Mouse (Mus musculus): ENCODE data around the gene Agtr1a.

Gene Agtr1a

DNA sequence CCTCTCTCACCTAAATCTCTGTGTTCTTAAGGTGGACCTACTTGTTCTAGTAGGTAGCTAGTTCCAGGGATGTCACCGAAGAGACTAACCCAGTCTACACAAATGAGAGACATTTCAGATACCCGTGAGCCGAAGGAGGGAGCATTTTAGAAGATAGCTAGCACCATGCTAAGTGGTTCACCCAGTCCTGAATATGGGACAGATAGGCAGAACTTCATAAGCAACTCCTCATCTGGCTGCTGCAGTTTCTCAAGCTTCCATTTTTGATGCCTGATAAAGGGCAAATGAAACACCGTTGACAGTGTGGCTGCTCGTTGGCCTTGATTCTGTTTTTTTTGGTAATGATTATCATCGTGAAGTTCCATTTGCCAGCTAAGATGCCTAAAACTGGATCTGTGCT, 25.8 kb downstream of the Agtr1a start:
- no peak for DNase-seq (ENCODE audit: low read depth, low spot score)

DNA sequence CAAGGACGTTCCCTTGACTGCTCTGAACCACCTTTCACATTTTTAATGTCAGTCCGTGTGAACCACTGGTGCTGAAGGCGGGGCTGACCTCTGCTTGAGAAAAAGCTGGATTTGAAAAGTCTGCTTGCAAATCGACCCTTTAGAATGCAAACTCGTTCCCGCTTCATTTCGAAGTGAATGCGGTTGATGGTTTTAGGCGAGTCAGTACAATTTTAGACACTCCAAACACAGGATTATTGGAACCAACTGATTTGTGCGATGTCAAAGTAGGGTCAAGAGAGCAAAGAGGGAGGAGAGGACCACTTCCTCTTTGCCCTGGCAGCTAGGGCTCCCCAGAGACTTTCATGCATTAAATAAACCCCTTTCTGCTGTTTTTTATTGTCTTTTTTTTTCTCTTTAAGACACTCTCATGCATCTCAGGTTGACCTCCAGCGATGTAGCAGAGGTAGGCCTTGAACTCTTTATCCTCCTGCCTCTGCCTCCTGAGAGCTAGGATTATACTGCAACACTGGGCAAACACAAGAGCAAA, 27.9 kb downstream of the Agtr1a start:
- peak; percentile 15 for DNase-seq (ENCODE audit: low read depth, low spot score)

DNA sequence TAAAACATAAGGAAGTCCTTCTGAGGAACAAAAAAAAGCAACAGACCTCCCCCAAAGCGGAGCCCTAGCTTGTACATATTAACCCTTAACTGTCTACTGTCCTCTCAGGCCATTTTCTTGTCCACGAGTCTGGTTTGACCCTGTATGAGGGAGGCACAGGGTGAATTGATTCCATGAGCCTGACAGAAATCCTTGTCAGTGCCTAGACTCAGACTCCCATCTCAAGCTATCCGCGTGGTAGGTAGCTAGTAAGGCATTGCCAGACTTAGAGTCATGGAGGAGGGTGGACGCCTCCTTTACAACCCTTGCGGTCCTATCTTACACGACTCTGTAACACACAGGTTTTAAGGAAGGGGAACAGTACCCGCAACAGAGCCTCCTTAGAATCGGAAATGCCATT, 28.5 kb downstream of the Agtr1a start:
- DNase-seq (ENCODE audit: low read depth, low spot score) = no peak

DNA sequence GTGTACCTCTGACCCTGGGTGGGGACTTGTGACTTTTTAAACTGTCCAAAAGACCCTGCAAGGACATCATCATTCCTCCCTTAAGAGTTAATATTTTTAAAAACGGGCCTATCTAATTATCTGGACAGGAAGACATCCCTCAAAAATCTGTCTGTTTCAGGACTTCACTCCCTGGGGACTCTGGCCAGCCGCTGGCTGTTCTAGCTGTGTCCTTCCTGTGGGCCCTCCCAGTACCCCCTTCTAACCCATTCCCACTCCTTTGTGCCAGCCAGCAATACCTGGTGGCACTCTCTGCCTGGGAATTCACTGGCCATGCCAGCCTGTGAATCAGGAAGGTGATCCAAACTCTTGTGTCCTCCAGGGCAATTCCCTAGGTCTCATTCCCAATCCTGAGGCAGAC, 29.1 kb downstream of the Agtr1a start:
- no peak for DNase-seq (ENCODE audit: low read depth, low spot score)

DNA sequence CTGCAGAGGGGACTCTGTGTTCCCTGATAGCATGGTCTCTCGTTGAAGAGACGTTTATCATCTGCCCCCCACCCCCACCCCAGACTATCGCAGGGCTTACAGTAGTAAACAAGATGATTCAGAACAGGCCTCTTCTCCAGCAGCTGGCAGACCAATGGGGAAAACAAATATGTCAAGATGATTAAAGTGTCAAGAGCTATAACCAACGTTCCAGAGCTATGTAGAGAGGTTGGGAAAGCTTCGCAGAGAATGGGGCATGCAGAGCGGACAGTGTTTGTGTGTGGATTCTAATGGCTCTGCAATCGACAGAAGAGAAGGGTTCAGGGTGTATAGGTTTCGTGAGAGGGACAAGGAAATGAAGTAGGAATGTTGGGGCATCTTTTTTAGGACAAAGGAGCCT, 31.9 kb downstream of the Agtr1a start:
- DNase-seq (ENCODE audit: low read depth, low spot score) = no peak

DNA sequence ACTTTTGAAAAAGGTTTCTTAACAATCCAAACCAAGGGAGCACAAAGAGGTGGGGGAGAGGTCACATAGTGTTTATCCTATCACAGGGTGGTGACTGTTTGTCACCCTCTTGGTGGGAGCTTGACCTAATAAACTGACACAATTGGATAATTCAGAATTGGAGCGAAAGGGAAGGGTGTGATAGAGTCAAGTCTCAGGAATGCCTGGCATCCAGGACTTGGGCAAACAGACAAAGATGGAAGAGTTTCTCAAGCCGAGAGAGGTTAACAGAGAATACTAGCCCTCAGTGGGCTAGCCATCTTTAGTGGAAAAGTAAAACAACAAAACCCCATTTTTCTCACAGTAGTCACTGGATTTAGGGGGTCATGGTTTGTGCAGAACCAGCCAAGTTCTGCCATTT, 32.5 kb downstream of the Agtr1a start:
- DNase-seq (ENCODE audit: low read depth, low spot score) = no peak

DNA sequence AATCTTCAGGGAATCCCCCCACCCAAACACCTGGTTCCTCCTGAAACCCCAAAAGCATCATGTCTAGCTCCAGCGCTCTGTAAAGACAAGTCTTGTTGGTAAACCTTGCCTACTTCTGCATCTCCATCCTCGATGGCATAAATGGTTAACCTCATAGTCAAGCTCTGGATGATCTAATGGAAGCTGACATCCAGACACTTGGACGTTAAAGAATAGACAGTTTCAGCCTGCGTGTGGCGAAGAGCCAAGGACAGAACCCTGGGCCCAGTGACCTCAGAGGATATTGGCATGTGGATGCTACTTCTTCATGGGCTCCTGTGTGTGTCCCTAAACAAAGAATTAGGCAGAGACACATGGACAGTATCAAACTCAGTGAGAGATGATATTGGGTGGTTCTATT, 42.6 kb downstream of the Agtr1a start:
- no peak for DNase-seq (ENCODE audit: low read depth, low spot score)

DNA sequence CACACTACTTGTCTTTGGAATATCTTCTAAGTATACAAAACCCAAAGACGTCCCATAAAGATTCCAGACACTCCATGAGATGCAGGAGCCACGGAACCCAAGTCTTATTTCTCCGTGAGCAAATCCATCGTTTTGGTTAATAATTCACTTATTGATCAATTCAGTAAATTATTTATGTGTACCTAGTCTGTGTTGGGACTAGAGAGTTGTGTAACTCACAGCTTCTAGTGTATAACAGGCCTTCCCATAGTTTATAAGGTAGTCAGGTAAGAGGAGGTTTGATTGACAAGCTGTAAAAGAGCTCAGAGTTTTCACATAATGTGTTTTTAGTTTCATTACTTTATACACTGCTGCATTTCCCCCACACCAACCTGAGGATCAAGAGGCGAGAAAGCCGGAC, 48.9 kb downstream of the Agtr1a start:
- no peak for DNase-seq (ENCODE audit: low read depth, low spot score)

DNA sequence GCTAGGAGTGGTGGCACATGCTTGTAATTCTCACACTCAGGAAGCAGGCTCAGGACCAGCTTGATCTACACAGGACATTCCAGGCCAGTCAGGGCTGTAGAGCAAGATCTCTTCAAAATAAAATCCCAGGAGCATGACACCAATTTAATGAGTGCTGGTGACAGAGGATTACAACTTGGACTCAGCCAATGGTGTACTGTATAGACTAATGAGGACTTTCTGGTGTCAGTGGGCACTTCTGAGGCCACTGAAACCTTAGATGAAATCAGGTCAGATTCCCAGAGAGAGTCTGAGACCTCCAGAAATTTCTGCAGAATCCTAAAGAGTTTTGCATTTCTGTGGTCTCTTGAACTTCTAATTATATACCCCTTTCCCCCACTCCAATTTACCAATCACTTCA, 57.9 kb downstream of the Agtr1a start:
- no peak for DNase-seq (ENCODE audit: low read depth, low spot score)

DNA sequence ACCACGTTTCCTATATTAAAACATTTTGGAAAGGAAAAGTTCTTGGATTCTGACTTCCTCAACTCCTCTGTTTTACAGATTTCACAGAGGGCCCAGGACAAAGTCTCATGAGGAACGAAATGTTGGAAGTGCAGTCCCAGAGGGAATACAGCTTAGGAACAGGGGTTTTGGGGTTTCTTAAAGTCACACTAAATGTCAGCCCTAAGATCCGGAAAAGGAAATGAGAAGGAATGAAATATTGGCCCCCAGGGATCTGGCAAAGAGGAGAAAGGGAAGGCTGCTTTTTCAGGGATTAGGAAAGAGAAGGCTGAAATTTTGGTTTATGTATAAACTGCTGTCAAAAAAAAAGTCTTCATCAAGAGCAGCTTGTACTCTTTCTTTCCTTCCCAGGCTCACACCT, 60.2 kb downstream of the Agtr1a start:
- DNase-seq (ENCODE audit: low read depth, low spot score) = no peak

DNA sequence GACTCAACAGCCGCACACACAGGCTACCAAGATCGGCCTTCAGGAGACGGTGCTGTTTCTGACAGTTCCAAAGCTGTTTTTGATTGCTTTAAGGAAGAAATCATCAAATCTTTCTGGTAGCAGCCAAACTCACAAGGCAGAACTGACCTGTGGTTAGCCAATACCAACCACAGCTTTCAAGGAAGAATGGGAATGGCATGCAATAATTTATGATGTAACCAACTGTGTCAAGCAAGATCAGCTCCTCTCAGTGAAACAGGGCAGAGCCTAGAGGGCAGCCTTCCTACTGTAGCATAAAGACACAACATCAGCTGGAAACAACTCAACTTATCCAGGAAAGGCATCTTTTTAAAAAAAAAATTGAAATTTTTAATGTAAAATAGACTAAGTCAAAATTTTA, 62.6 kb downstream of the Agtr1a start:
- DNase-seq (ENCODE audit: low read depth, low spot score) = no peak

DNA sequence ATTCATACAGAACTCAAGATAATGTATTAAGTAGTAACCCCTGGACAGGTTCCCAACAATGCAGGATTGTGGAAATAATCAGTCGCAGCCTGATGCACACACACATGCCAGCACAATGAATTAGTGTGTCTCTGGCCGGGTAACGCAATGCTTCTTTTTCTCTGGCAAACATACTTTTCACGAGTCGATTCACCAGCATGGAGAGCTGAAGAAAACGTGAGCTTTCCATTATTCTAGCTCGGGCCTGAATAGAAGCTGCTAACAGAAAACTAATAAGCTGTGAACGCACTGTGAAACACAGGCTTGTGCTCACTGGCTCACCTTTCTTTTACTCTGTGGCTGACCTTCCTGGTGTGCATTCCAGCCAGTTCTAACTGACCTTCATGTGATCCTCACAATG, 64.4 kb downstream of the Agtr1a start:
- DNase-seq (ENCODE audit: low read depth, low spot score) = no peak

DNA sequence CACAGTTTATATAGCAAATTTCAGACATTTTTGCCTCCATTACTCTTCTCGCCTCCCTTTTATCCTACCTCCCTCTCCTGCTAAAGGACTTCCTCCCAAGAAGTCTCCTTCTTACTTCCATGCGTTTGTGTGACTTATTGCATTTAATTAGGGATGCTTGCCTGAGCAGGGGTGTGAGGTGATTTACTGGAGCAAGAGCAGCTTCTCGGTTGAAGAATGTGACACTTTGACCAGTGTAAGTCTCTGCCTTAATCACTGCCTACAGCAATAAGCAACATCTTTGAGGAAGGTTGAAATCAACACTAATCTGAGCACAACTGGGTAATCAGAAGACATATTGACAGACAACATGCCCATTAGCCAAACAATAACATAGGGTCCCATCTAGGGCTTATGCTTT, 67.6 kb downstream of the Agtr1a start:
- DNase-seq (ENCODE audit: low read depth, low spot score) = no peak

DNA sequence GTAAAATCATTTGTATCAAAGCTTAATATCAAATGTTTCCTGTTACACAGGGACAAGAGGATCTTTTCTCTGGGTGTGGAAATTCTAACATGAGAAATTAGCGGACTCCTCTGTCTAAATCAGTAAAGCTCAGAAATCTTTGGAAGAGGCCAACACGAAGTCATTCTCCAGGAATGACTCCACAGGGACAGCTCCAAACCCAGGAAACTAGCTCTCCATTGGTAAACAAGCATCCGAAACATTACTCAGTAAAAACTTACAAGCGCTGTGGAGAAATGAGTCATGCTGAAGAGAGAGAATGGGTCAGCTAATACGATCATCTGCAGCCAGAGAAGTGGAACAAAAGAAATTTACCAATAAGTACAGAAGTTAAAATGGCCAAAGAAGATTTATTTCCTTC, 82.4 kb downstream of the Agtr1a start:
- no peak for DNase-seq (ENCODE audit: low read depth, low spot score)

DNA sequence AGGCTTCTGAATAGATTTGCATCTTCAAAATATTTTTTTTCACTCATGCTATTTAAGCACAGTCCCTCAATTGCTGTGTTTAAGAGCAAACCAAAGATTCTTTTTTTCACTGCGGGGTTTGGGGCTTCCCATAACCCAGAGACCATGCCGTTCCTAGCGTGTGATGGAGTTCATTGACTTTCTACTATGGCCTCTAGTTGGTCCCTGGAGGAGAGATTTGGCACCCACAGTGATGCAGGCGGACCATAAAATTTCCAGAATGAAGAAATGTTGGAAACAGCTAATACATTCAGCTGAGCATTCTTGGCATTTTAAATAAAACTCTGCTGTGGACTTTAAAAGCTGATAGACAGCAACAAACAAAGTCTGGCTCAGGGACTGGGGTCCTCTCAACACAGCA, 90.8 kb downstream of the Agtr1a start:
- DNase-seq (ENCODE audit: low read depth, low spot score) = no peak

DNA sequence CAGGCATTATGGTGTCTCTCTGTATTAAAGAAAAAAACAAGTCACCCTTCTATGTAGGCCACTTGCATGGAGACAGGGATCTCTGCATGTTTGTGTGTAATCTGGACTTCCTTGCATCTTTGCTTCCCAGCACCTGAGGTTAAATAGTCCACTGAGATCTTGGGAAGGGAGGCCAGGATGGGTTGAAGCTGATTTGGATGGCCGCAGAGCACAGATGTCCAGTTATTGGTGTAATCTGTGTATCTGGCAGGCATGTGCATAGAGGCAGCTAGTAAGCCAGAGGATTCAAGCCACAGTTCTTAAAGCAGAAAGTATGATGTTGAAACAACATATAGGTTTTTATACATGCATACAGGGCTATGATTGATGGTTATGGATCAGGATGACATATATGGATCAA, 91.2 kb downstream of the Agtr1a start:
- no peak for DNase-seq (ENCODE audit: low read depth, low spot score)
